Mouse (Mus musculus) liver, embryonic 15.5 days (tissue): ENCODE measurements at regions not wholly inside any gene's neighbourhood (a gene's known extent, or its start where the extent isn't known, plus 50 kb on each side); places are given as distances from the start of the nearest gene placed in this dataset.
"Not testable (repeated sequence)": the region's sequence is repeated elsewhere in the genome, so short reads cannot be mapped to it uniquely, and the experiment has no call there.

ENCODE experiments used
- ATAC-seq: fragments of 200-750 bp; cut with Nextera tagmentation; 2 replicates; pipeline ENCODE4 v1.8.0; 2017; ENCODE audit warnings: moderate number of reproducible peaks, mild to moderate bottlenecking, moderate library complexity; ENCODE audit not compliant: insufficient read depth
- H3K27ac ChIP-seq: fragments of 300-500 bp; sonication (generic); replicated peaks from 2 replicates; pipeline ENCODE4 v1.5.1; 2015; ENCODE audit warnings: mild to moderate bottlenecking, inconsistent platforms
- H3K27me3 ChIP-seq: fragments of 300-500 bp; sonication (generic); 2 replicates; pipeline ENCODE4 v1.6.1; 2015; ENCODE audit warnings: mild to moderate bottlenecking, inconsistent platforms
- H3K36me3 ChIP-seq: fragments of 300-500 bp; sonication (generic); replicated peaks from 2 replicates; pipeline ENCODE4 v1.6.1; 2015; ENCODE audit warnings: moderate library complexity, mild to moderate bottlenecking, inconsistent platforms
- H3K4me1 ChIP-seq: fragments of 300-500 bp; sonication (generic); replicated peaks from 2 replicates; pipeline ENCODE4 v1.6.1; 2015; ENCODE audit warnings: inconsistent platforms
- H3K4me2 ChIP-seq: fragments of 300-500 bp; sonication (generic); 2 replicates; pipeline ENCODE4 v1.6.1; 2015; ENCODE audit warnings: moderate library complexity, mild to moderate bottlenecking, inconsistent platforms
- H3K4me3 ChIP-seq: fragments of 300-500 bp; sonication (generic); replicated peaks from 2 replicates; pipeline ENCODE4 v1.5.1; 2015; ENCODE audit warnings: mild to moderate bottlenecking, inconsistent platforms
- H3K9ac ChIP-seq: fragments of 300-500 bp; sonication (generic); 2 replicates; pipeline ENCODE4 v1.6.1; 2015; ENCODE audit warnings: moderate library complexity, mild to moderate bottlenecking, inconsistent platforms
- H3K9me3 ChIP-seq: fragments of 300-500 bp; sonication (generic); replicated peaks from 2 replicates; pipeline ENCODE4 v1.6.1; 2016; ENCODE audit warnings: inconsistent platforms
- WGBS: fragments of 180-500 bp; shearing (Covaris S2); methylation state at CpG from one replicate; pipeline ENCODE4 v1.1.7; 2015; ENCODE audit warnings: mixed read lengths; ENCODE audit not compliant: insufficient replicate concordance; 5-methylcytosine and 5-hydroxymethylcytosine counted together

DNA sequence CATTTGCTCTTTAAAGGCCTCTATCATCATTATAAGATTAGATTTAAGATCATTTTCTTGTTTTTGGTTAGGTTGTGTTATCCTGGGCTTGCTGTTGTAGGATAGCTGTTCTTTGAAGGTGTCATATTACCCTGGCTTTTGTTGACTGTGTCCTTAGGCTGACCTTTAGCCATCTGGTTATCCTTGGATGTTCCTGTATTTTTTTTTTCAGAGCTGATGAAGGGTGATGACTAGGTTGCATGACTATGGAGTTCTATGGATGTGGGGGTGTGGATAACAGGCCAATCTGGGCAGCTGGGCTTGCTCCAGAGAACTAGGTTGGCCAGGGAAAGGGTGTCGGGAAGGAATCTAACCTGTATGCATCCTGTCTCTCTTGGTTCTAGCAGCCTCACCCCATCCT lies 74.2 kb downstream of the Dmrta1 start:
- ATAC-seq = no peak
- Histone ChIP-seq H3K4me2 (no peak overlapping the region), H3K27me3 (no peaks in the 10 kb centered on the region), H3K9me3 (no peaks in the 10 kb centered on the region), H3K4me1 (no peaks in the 10 kb centered on the region), H3K9ac (no peak overlapping the region), H3K4me3 (no peak overlapping the region), H3K27ac (no peak overlapping the region), H3K36me3 (no peaks in the 10 kb centered on the region)
- 48% methylated on average over 1 of the region's 1 CpGs for WGBS

DNA sequence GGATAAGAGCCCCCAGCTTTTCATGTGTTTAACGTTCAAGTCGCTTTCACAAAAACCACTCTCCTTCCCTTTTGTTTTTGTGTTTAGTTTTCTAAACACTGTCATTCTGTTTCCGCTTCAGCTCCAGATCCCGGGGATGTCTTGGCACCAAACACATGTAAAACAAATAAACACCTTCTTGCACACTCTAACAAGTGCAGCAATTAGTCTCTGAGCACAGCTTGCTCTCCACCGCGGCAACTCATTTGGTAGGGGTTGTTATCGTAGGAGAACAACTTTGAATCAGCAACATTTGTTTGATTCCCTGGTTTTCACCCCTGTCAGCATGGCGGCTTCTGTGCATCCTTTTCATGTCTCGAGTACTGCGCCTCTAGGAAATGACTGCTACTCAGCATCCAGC lies 97.0 kb downstream of the Dmrta1 start:
- Histone ChIP-seq H3K4me3 (no peak overlapping the region), H3K36me3 (no peaks in the 10 kb centered on the region), H3K9me3 (no peaks in the 10 kb centered on the region), H3K27me3 (no peaks in the 10 kb centered on the region), H3K9ac (no peak overlapping the region), H3K27ac (no peak overlapping the region), H3K4me2 (no peak overlapping the region), H3K4me1 (no peaks in the 10 kb centered on the region)
- WGBS = 44% methylated on average over 10 of the region's 10 CpGs
- no peak for ATAC-seq

DNA sequence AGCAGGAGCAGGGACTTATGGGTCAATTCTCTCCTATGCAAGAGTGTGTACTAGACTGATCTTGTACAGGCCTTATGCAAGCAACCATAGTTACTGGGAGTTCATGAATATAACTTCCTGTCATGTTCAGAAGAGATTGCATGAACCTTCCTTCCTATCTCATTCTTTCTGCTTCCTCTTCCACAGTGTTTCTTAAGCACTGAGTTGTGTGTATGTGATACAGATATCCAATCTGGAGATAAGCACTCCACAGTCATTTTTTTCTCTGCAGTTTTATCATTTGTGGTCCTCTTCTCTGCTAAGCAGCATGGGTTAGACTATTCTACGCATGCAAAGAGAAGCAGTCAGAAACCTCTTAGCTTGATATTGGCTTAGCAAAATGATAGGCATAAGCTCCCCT lies 102.3 kb downstream of the Dmrta1 start:
- Histone ChIP-seq H3K9ac (no peak overlapping the region), H3K36me3 (no peaks in the 10 kb centered on the region), H3K4me1 (no peaks in the 10 kb centered on the region), H3K4me2 (no peak overlapping the region), H3K9me3 (no peaks in the 10 kb centered on the region), H3K27ac (no peak overlapping the region), H3K27me3 (no peaks in the 10 kb centered on the region), H3K4me3 (no peak overlapping the region)
- ATAC-seq = no peak
- WGBS = 65% methylated on average over 1 of the region's 1 CpGs

DNA sequence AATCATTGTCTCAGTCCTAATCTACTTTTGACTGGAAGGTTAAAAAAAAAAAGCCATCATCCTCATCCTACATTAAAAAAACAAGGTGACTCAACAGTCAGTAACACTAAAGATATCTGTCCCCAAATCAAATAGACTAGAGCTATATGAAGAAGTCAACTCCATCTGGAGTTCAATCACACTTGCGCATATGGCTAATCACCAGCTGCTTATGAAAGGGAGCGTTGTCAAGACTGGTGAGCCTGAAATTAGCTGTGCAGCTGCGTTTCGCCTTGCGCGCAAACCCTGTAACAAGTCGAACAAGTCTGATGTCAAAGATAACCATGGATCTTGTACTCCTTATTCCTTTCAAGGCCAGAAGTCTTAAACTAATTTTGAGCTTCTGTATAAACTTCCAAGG lies 137.6 kb downstream of the Dmrta1 start:
- H3K4me3 ChIP-seq = no peak overlapping the region
- H3K4me2 ChIP-seq = no peak overlapping the region
- ATAC-seq = no peak
- no peak overlapping the region for H3K27ac ChIP-seq
- no peaks in the 10 kb centered on the region for H3K4me1 ChIP-seq
- H3K27me3 ChIP-seq = no peaks in the 10 kb centered on the region
- H3K36me3 ChIP-seq = no peaks in the 10 kb centered on the region
- no peak overlapping the region for H3K9ac ChIP-seq
- no peaks in the 10 kb centered on the region for H3K9me3 ChIP-seq
- 80% methylated on average over 7 of the region's 7 CpGs for WGBS

DNA sequence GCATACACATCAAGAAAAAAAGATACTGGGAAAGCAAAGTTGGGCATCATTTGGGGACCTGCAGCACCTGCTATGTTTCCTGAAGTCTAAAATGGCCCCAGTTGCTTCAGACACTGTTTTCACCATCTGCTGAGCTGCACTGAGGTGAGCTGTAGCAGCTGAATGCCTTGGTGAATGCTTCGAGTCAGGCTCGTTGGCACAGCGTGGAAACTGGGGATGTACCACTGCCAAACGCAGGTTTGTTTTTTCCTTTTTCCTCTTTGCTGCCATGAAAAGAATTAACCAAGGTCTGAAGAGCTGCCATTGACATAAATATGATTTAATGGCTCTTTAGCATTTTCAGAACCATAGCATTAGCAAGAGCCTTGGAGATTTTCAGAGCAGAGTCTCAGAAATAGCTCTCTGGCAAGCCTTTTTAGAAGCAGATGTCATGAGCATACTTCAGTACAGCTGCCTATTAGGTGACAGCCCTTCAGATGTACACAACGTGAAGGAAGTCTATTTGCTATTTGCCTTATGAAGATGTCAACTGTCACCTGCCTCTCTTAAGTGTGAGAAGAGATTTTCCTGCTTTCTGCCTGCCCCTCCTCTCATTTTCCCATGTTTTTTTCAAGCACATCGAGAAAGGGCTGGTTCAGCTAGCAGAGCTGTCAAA lies 155.4 kb downstream of the Dmrta1 start:
- Histone ChIP-seq H3K9me3 (0 out of 2 replicates have a peak, but pooled peaks cover 3% of the 10 kb centered on the region), H3K27me3 (no peaks in the 10 kb centered on the region), H3K27ac (no peak overlapping the region), H3K4me3 (no peak overlapping the region), H3K9ac (no peak overlapping the region), H3K36me3 (no peaks in the 10 kb centered on the region), H3K4me2 (no peak overlapping the region), H3K4me1 (no peaks in the 10 kb centered on the region)
- ATAC-seq = no peak
- WGBS = 39% methylated on average over 6 of the region's 6 CpGs

DNA sequence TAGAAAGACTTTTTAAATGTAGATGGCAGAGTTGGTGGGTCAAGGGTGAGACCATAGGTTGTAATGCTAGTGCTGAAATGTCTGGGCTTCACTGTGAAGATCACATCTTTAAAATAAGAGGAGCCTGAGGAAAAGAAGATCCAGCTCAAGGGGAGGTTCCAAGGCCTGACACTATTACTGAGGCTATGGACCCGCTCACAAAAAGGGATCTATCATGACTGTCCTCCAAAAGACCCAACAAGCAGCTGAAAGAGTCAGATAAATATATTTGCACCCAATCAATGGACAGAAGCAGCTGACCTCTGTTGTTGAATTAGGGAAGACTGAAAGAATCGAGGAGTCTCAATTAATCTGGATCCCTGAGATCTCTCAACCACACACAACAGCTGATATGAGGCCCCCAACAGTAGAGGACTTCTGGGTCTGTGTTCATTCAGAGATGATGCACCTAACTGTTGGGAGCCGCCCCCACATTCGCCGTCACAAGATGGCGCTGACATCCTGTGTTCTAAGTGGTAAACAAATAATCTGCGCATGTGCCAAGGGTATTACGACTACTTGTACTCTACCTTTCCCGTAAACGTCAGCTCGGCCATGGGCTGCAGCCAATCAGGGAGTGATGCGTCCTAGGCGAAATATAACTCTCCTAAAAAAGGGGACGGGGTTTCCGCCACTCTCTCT lies 196.3 kb downstream of the Dmrta1 start:
- not testable (repeated sequence) for H3K36me3 ChIP-seq, H3K27me3 ChIP-seq, H3K9me3 ChIP-seq, H3K27ac ChIP-seq, H3K4me2 ChIP-seq, H3K4me1 ChIP-seq, H3K4me3 ChIP-seq, ATAC-seq, H3K9ac ChIP-seq
- 26% methylated on average over 8 of the region's 15 CpGs for WGBS

DNA sequence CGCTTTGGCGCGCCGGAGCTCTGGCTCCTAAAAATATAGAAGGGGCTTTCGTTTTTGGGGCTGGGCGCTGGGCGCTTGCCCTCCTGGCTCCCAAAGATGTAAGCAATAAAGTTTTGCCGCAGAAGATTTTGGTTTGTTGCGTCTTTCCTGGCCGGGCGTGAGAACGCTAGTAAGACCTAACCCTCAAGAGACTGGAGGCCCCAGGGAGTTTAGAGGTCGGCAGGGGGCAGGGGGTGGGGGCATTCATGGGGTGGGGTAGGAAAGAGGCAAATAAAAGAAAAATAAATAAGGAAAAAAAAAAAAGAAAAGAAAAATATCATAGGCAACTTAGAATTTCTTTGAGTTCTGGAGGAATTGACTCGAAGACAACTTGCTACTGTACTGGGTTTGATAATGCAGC lies 196.9 kb downstream of the Dmrta1 start:
- not testable (repeated sequence) for ATAC-seq, H3K27me3 ChIP-seq, H3K4me3 ChIP-seq, H3K9me3 ChIP-seq, H3K9ac ChIP-seq, H3K36me3 ChIP-seq, H3K27ac ChIP-seq, H3K4me1 ChIP-seq
- WGBS = 5% methylated on average over 7 of the region's 14 CpGs
- peak overlapping the region; percentile 33 for H3K4me2 ChIP-seq

DNA sequence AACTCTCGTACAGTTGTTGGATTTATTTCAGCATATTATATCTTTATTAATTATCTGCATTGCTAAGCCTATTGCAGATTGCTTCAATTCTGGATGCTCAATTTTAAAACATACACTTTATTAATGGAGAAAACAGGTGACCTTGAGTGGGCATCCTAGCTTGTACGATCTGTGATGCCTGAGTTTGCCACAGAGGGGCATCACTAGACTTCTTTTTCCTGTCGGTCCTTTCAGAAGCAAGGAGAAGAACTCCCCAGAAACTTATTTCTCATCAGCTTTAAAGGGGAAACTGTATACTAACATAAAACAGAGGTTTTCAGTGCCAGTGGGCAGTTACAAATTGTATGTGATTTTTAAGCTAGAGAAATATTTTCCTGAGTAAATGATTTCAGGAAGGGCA lies 201.8 kb downstream of the Dmrta1 start:
- Histone ChIP-seq H3K9me3 (no peaks in the 10 kb centered on the region), H3K27me3 (no peaks in the 10 kb centered on the region), H3K9ac (no peak overlapping the region), H3K4me1 (no peaks in the 10 kb centered on the region), H3K27ac (no peak overlapping the region), H3K4me3 (no peak overlapping the region), H3K36me3 (no peaks in the 10 kb centered on the region), H3K4me2 (no peak overlapping the region)
- ATAC-seq = no peak
- 36% methylated on average over 3 of the region's 3 CpGs for WGBS

DNA sequence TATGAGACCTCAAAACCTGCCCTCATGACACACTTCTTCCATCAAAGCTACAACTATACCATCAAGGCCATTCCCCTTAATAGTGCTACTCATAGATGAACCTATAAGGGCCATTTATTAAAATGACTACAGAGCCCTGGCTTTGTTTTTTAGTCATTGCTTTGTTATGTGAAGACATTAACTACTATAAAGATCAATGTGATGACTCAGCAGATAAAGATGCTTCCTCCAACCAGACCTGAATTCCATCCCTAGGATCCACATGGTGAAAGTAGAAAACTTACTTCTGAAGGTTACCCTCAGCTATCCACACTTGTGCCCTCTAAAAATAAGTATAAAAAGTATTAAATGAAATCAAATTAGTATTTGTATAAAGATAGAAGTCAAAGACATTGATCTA lies 230.4 kb downstream of the Dmrta1 start:
- Histone ChIP-seq H3K9ac (no peak overlapping the region), H3K4me1 (no peaks in the 10 kb centered on the region), H3K4me3 (no peak overlapping the region), H3K4me2 (no peak overlapping the region), H3K27me3 (no peaks in the 10 kb centered on the region), H3K9me3 (no peaks in the 10 kb centered on the region), H3K27ac (no peak overlapping the region), H3K36me3 (no peaks in the 10 kb centered on the region)
- ATAC-seq = no peak

DNA sequence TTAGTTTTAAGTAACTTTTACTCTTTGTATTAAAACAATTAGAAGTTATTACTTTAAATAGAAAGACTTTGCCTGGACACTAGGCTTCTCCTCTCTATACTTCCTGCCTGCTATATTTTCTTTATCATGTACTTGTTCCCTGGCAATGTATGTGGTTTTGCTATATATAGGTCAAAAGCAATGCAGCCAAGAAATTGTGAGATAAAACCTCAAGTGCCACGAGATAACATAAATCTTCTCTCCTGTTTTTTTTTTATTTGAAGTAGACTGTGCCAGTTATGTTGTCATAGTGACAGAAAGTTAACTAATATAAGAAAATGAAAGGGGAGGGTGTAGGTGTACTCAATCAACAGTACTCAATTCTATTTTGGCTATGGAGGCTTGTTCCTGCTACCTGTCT lies 258.4 kb downstream of the Dmrta1 start:
- no peak for ATAC-seq
- H3K27me3 ChIP-seq = no peaks in the 10 kb centered on the region
- H3K9ac ChIP-seq = no peak overlapping the region

DNA sequence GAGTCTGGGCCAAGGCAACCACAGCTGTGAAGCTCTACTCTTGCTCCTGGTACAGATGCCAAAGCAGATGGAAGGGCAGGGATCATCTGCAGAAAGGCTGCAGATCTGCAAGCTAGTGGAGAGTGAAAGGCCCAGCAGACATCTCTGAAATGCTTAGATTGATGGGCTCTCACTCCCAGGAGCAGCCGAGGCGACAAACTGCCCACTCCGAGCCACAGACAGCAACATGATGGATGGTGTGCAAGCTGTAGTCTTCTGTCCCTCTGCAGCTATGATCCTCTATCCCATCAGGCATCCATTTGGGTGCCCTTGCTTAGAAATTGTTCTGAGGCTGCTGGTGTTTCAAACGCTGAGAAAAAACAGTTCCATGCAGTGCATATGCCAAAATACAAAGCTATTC lies 262.1 kb downstream of the Dmrta1 start:
- Histone ChIP-seq H3K4me3 (no peak overlapping the region), H3K9ac (no peak overlapping the region), H3K4me1 (no peaks in the 10 kb centered on the region), H3K36me3 (no peaks in the 10 kb centered on the region), H3K4me2 (no peak overlapping the region), H3K27ac (no peak overlapping the region), H3K27me3 (no peaks in the 10 kb centered on the region), H3K9me3 (no peaks in the 10 kb centered on the region)
- ATAC-seq = no peak
- WGBS = 44% methylated on average over 4 of the region's 4 CpGs

More for the DNA sequence above, 258.4 kb downstream of the Dmrta1 start:
- Histone ChIP-seq H3K27ac (no peak overlapping the region), H3K36me3 (no peaks in the 10 kb centered on the region), H3K4me1 (no peaks in the 10 kb centered on the region), H3K9me3 (no peaks in the 10 kb centered on the region), H3K4me3 (no peak overlapping the region), H3K4me2 (no peak overlapping the region)
- 18% methylated on average over 1 of the region's 1 CpGs for WGBS

DNA sequence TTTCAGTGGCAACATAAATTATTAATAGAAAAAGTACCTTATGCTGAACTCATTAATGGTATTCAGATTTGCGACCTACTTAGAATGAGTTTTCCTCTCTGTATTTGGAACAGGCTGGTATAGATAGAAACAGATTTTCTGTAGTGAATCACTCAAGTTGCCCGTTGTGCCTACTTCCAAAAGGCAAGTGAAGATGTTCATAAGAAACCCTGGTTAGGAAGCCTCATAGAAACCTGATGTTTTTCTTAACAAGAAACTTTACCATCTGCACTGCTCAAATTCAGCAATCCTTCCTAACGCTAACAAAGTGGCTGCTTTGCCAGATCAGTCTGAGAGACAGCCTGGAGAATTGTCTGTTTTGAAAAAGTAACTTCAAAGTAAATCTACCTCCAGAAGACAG lies 242.5 kb upstream of the Zfp352 start:
- no peaks in the 10 kb centered on the region for H3K36me3 ChIP-seq
- no peaks in the 10 kb centered on the region for H3K27me3 ChIP-seq
- H3K4me1 ChIP-seq = no peaks in the 10 kb centered on the region
- H3K4me3 ChIP-seq = no peak overlapping the region
- H3K4me2 ChIP-seq = no peak overlapping the region
- H3K27ac ChIP-seq = no peak overlapping the region
- no peak overlapping the region for H3K9ac ChIP-seq
- WGBS = 52% methylated on average over 3 of the region's 3 CpGs
- no peaks in the 10 kb centered on the region for H3K9me3 ChIP-seq
- ATAC-seq = no peak
